Mouse (Mus musculus) 3134 (cell line): ENCODE results near the gene Nxn.

Experiments used
- DNase-seq: peaks from one replicate; pipeline ENCODE4 v3.0.0-alpha.2; 2011; ENCODE audit warnings: low spot score; ENCODE audit not compliant: insufficient read length; ENCODE audit errors: extremely low read depth

Nxn gene

DNA sequence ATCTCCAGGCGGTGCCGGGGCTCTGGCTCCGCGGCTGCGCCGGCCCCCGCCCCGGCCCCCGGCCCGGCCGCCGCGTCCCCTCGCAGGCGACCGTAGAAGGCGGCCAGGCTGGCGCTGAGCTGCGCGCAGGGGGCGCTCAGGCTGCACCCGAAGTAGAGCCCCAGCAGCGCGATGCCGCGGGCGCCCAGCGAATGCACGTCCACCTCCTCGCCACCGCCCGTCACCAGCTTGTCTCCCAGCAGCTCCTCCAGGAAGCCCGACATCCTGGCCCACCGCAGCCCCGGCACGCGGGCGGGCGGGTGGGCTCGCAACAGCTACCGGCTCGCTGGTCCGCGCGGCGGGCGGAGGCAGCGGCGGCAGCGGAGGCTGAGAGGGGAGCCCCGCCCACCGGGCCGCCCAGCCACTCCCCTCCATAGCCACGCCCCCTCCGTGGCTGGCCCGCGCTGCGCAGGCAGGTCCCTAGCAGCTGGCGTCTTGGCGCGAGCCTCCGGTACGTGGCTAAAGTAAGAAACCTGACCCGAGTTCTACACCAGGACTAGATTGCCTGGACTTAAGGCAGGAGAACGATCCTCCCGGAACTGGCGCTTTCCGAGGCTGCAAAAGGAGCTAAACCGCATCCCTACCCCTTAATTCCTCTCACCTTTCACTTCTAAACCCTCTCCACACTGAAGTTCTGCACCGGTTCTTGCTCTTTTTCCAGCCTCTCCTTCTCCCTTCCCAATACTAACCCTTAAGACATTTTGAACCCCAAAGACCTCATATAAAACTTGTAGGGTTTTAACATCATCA, at the start of gene Nxn:
Nxn (minus strand) TSS at position 343 of the 789 bp plus-strand sequence.
- DNase-seq = peak; percentile 92

DNA sequence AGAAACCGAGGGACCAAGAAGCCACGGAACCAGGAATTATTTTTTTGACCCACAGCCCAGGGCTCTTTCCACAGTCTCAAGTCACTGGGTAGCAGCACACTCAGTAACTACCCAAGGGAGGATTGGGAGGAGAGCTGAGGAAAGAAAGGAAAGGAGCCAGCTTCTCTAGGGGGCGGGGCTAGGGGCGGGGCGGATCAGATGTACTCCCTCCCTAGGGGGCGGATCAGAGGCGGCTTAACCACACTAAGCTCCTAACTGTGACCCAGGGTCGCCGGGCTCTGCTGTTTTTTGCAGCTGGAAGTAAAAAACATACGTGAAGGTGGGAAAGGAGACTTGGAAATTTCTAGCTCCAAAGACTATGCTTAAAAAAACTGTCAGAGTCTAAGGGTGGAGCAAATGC, 47.3 kb upstream of the Nxn start:
- DNase-seq = no peak

DNA sequence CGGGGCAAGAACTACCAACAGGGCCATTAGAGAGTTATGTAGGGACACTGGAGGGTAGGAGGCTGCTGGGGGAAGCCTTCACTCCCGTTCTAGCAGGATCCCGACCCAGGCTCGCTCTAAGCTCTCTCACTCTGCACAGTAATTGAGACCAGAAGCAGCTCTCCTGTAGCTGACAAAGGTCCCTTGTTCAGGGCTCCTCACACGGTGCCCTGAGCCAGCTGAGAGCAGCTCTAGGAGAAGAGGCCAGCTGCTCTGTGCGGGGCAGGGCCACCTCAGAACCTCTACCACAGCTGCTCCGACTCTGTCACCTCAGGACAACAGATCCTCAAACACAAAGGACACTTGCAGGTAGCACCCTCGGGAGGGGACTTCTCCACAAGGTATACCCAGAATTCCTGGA, 46.5 kb upstream of the Nxn start:
- DNase-seq = no peak

DNA sequence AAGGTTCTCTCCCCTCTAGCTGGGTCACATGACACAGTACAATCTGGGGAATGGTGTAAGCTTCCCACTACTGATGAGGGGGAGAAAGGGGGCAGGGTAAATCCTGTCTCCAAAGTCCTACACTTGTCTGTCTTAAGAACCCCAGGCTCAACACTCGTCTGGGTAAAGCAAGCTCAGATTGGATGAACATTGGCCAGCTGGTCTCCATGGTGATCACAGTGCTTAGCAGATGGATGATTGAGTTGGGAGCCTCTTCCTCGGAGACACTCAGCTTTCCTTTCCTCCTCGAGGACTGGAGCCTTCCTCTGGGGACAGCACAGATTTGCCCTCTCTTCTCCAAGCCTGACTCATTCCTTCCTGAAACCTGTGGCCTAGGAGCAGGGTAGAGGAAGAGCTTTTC, 40.7 kb upstream of the Nxn start:
- no peak for DNase-seq

DNA sequence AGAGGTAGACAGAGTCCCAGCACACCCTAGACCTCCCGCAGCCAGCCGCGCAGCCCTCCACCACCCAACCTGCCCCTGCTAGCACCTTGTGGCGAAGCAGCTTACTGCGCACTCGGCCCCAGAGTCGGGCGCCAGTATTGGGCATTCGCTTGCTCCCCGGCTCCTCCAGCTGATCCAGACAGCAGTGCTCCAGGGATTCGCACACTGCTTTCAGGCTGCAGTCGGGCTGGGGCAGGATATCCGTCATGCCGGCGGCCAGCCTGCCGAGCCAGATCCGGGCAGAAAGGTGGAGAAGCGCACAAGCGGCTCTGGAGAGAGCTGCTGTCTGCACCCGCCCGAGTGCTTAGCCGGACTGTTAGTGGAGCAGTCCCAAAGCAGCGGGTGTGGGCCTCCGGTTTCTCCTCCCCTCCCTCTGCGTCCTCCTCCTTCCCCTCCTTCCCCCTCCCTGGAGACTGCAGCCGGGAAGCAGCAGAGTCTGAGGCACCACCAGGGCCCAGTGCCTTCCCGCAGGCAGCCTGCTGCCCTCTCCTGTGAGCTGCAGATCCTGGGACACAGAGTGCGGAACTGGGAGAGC, 38.0 kb upstream of the Nxn start:
- DNase-seq = no peak

DNA sequence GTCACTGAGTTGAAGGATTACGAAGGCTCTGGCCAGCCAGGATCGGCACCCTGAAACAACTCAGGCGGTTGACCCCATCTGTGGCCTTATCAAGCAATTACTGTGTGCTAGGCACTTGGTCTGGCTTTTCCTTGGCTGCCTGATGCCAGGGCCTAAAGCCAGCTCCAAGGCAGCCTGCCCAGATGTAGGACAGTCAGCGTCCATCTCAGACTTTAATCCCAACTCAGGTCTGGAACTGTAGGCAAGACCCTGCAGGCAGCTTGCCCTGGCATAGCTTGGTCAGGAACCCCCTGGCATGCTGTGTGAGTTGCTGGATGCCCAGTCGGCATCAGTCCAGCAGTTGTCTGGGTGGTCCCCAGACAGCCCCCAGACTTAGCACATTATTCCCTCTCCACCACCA, 37.1 kb upstream of the Nxn start:
- DNase-seq = no peak

DNA sequence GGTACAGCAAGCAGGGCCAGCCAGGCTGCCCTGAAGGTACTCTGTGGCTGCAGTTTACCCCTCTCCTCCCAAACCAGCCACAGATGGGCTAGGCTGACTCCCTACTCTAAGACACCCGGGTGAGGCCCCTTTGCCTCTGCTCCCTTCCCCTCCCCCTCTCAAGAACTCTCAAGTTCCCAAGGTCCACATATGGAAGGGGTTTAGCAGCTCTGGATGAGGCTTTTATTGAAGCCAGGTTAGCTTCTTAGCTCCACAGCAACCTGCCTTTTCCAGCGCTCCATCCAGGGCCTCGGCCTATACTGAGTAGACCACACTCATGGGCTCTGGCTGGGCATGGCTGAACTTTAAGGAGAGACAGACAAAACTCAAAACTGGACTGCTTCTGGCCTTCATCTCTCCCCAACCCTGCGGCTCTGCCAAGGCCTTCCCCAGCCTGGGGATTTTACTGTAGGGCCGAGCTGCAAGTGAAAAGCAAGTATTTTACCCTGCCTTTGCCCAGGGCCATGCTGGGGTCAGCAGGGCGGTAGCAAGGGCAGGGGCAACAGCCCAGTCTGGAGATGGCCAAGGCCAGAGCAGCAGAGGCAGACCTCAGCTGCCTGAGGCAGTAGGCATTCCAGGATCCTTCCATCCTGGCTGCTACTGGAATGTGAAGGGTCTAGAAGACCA, 31.2 kb upstream of the Nxn start:
- DNase-seq = no peak

DNA sequence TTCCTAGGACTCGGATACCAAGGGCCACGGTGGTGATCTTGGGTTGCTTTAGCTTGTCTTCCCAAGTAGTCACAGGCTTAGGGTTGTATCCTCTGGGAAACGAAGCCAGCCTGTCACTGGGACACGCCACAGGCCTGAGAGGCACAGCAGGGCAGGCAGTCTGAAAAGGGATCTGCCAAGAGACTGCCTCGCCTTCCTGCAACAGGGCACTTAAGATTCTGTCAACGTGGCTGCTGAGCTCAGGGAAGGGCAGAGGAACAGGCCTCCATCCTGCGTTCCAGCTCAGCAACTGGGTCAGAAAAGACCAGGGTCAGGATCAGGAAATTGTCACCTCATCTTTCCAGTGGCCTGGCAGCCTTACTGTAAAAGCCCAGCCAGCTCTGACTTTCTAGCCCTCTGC, 30.6 kb upstream of the Nxn start:
- no peak for DNase-seq

DNA sequence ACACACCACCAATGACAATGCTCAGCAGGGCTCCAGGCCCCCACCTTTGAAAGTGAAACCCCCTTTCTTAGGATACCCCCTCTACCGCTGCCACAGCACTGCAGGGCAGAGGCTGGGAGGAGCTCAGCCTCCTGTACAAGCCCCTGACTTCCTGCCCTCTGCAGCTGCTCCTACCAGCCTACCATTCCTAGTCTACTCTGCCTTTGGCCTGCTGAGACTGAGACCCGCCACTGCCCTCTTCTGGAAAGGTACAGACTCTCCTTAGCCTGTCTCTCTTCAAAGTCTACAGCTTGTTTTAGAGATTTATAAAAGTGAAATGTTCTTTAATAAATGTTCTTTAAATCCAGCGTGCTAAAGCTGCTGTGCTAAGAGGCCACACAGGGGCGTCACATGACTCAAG, 30.1 kb upstream of the Nxn start:
- DNase-seq = no peak

DNA sequence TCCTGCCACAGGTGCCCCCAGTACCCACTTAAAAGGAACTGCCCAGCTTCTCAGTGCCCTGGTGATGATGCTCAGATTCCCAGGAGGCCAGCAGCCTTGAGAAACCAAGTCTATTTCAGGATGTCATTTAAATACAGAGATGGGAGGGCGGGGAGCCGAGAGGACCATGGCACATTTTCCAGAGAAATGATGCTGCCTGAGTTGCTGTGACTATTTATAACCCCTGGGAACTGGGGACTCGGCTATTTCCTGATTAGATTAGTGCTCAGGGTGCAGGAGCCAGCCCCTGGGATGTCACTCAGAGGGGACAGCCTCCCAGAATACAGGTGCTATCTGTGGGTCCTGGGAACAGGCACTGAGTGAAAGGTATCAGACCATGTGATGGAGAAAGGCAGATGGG, 28.8 kb upstream of the Nxn start:
- DNase-seq = no peak

DNA sequence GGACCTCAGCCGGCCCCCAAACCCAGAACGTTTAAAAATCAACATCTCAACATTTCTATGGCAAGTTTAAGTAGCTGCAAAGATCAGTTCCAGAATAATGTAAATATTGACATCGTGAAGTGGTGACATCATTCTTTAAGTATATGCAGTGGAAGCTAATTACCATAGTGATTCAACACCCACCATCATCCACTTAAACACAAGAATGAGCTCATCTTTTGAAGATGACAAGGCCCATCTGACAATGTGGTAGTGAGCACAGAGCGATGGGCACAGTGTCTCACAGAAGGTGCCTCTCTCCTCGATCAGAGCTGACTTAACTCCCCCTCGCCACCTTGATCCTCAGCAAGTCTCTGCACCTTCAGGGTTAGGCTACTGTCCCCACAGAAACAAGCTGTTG, 26.8 kb upstream of the Nxn start:
- DNase-seq = no peak

DNA sequence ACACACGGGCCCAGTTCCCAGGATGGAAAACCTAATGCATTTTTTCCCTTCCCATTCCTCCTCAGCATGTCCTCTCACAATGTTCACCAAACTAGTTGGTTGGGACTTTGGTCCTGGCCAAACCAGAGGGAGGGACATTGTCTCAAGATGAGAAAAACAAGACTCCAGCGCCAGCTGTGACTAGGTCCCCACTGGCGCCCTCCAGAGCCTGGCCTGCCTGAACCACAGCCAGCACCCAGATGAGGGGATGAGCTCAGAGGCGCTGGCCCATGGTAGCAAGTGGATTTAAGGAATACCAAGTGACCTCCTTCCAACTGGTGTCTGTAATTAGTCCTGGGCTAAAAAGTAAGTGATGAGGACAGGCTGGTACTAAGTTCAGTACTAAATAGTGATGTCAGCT, 22.0 kb upstream of the Nxn start:
- no peak for DNase-seq

DNA sequence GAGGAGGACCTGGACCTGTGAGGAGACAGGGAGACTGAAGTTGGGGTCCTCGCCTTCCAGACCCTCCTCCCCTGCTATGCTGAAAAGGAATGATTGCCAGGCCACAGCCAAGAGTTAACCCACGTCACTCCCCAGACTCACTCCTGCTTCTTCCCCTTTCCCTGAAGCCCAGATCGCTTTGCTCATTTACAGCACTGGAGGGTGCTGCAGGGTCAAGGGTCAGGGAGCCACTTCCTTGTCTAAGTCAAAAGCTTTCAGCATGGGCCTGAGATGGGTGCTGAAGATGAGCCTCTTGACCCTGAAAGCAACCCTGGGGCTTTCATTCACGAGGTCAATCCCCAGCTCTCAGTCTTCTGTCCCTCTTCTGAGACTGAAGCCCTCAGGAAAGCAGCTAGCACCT, 20.2 kb upstream of the Nxn start:
- DNase-seq = no peak

DNA sequence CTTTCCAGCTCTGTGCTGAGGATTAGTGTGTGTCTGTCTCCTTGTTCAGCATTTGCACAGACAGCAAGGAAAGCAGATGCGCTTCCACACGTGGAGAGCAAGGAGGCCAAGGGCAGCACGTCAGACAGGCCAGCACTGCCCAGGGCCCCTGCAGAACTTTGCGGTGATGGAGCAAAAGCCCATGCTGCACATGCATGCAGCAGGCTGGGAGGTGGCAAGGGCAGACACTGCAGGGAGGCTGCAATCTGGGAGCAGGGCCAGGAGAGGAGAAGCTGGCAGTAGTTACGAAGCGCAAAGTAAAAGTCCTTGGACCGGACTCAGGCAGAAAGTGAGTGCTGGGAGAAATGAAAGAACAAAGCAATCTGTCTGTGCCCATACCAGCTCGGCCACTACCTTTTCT, 19.5 kb upstream of the Nxn start:
- DNase-seq = no peak

DNA sequence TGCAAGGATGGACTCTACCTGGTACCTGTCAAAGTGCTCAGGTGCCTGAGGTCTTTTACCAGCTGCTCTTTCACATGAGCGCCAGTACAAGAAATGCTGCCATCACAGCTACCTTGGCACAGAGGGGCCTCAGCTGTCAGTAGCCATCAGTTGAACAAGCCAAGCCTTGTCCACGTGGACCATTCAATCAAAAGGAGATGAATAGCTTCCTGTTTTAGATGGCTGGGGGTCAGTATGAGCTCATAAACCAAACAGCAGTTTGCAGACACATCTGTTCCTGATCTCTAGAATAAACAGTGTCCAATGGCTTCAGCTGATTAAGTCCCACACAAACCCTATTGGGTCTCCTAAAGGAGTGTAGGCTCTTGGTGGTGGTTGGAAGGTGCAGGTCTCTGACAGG, 17.0 kb upstream of the Nxn start:
- no peak for DNase-seq

DNA sequence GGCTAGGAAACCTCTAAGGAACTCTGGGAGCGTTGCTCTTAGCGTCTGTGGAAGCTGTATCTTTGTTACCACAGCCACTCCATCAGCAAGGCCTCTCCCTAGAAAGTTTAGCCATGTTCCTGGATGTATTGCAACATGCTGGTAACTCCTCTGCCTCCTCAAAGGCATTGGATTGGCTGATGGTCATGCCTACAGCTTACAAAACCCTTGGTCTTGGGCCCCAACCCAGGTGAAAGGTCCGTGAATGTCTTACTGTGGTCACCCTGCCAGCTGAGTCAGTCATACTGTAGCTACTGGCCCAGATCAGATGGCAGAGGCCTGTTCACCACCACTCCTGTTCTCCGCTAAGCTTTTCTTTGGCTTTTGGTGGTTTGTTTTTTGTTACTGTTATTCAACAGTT, 16.1 kb upstream of the Nxn start:
- DNase-seq = no peak

DNA sequence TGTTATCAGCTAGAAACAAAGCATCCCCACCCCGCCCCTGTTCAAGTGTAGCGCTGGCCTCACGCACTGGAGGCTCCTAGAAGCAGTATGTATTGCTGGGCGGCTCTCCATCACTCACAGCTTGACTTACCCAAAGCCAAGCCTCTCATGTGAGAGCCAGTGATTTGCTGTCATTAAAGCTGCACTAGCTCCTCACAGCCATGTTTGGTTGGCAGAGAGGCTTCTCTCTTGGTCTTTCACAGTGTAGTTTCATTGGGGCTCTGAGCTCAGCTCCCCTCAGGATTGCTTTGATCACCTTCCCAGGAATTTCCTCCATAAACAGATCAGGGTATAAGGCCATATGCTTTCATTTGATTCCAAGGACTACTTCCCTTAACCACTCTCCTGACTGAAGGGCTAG, 14.3 kb upstream of the Nxn start:
- DNase-seq = no peak

DNA sequence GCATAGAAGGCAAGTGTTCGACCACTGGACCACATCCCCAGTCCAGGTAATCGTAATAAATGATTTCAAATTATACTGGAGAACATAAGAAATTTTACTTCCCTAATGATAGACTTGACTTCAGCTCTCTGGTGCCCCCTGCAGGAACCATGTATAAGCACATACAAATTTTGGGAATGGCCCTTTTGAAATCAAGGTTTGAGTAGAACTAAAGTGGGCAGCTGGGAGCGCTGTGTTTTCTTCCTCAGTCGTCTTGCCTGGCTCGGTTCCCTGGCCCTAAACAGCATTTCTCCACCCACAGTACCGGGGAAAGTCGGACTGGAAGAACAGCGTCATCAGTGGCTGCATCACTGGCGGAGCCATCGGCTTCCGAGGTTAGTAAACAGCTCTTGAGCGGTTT, 11.9 kb upstream of the Nxn start:
- DNase-seq = peak; percentile 40

DNA sequence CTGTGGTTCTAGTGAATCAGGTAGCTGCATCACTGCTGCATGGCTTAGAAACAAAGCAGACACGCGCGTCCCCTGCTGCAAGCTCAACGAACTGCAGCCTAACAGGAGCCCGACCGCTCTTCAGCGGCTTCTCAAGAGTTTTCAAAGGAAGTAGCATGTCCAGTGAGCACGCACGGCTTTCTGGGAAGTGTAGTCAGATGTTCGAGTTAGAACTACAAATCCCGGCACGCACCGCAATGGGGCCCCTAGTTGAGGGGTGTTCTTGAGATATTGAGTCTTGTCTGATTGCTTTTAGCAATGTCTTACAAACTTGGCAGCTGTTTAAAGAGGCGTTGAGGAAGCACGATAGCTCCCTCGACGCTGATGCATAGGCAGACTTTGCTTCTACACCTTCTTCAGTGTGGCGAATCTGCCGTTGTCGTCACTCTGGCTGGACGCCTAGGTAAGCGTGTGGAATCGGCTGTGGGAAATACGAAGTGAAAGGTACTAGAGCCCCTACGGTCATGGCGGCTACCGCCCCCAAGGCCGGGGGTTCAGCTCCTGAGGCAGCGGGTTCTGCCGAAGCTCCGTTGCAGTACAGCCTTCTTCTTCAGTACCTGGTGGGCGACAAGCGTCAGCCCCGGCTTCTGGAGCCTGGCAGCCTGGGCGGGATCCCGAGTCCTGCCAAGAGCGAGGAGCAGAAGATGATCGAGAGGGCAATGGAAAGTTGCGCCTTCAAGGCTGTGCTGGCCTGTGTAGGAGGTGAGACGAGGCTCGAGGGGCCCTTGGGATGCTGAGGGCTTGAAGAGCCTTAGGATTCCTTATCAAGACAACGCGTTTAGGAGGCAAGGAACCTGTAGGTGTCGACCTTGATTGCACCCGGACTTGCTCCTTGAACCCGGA, 8.0 kb upstream of the Nxn start, which contains the start of gene Timm22:
Timm22 (plus strand) TSS at position 251 of the 882 bp plus-strand sequence.
- DNase-seq = peak; percentile 91

DNA sequence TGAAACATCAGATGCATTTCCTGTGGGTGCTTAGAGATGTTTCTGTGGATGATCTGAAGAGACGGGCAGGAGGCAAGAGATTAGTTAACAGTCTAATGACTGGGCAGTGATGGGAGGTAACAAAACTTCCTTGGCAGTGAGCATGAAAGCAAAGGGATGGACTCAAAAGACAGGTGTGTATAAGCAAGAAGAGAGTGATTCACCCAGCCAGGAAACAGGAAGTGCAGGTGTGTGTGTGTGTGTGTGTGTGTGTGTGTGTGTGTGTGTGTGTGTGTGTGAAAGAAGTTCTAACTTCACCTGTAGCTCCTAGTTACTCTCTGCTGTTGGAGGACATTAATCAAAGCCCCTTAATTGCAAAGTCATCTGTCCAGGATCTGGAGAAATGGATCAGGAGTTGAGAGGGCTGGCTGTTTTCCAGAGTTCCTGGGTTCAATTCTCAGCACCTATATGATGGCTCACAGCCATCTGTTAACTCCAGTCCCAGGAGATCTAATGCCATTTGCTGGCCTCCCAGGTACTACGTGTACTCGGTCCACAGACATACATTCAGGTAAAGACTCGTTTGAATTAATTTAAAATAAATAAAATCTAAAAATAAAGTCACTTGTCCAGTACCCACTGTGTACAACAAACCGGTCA, 6.8 kb upstream of the Nxn start:
- DNase-seq = no peak

DNA sequence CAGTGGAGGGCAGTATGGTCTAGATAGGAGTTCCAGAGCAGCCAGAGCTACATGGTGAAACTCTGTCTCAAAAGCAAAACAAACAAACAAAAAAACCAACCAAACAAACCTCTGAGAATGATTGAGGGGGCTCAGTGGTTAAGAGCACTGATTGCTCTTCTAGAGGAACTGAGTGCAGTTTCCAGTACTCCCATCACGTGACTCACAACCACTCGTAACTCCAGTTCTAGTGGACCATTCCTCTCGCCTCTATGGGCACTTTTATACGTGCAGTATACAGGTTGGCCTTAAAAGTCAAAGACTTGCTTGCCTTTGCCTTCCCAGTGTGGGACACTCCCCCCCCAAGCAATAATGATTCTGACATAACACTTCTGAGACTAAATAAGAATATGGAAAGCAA, 6.2 kb upstream of the Nxn start:
- no peak for DNase-seq
